Mouse (Mus musculus) heart, embryonic 15.5 days (tissue): ENCODE measurements around the gene Cdk19. TPM values are rescaled to one million over a fixed set of nuclear protein-coding genes. Genes with fewer than 3 reads are reported as not detected.

Experiments
- ATAC-seq: fragments of 200-750 bp; cut with Nextera tagmentation; replicated peaks from 2 replicates; pipeline ENCODE4 v1.8.0; 2017; ENCODE audit warnings: low read depth, moderate TSS enrichment; ENCODE audit not compliant: insufficient number of reproducible peaks, insufficient read depth, low FRiP score
- H3K27ac ChIP-seq: fragments of 300-500 bp; sonication (generic); 2 replicates; pipeline ENCODE4 v1.5.1; 2015; ENCODE audit warnings: mild to moderate bottlenecking, inconsistent platforms
- H3K27me3 ChIP-seq: fragments of 300-500 bp; sonication (generic); 2 replicates; pipeline ENCODE4 v1.6.1; 2015; ENCODE audit warnings: inconsistent platforms
- H3K36me3 ChIP-seq: fragments of 300-500 bp; sonication (generic); 2 replicates; pipeline ENCODE4 v1.6.1; 2015; ENCODE audit warnings: mild to moderate bottlenecking, inconsistent platforms
- H3K4me1 ChIP-seq: fragments of 300-500 bp; sonication (generic); replicated peaks from 2 replicates; pipeline ENCODE4 v1.6.1; 2015; ENCODE audit warnings: inconsistent platforms
- H3K4me2 ChIP-seq: fragments of 300-500 bp; sonication (generic); 2 replicates; pipeline ENCODE4 v1.6.1; 2015; ENCODE audit warnings: inconsistent platforms, mild to moderate bottlenecking, moderate library complexity
- H3K4me3 ChIP-seq: fragments of 300-500 bp; sonication (generic); 2 replicates; pipeline ENCODE4 v1.5.1; 2015; ENCODE audit warnings: mild to moderate bottlenecking, inconsistent platforms
- H3K9ac ChIP-seq: fragments of 300-500 bp; sonication (generic); 2 replicates; pipeline ENCODE4 v1.6.1; 2015; ENCODE audit warnings: mild to moderate bottlenecking, inconsistent platforms
- H3K9me3 ChIP-seq: fragments of 300-500 bp; sonication (generic); replicated peaks from 2 replicates; pipeline ENCODE4 v1.6.1; 2016; ENCODE audit warnings: inconsistent platforms
- WGBS: fragments of 180-500 bp; shearing (Covaris S2); methylation state at CpG from one replicate; pipeline ENCODE4 v1.1.7; 2015; ENCODE audit warnings: mixed read lengths; 5-methylcytosine and 5-hydroxymethylcytosine counted together
- polyA plus RNA-seq: library from polyadenylated mRNA; unstranded; fragments of >200 nt; fragmentation: Nextera tagmentation; extraction: Ambion mirVana; gene quantifications from 2 replicates; pipeline ENCODE4 v1.2.1, GENCODE M21; 2015

Cdk19 gene
- polyA plus RNA-seq, 1 experiment from 2014 or later = 5.3 TPM

DNA sequence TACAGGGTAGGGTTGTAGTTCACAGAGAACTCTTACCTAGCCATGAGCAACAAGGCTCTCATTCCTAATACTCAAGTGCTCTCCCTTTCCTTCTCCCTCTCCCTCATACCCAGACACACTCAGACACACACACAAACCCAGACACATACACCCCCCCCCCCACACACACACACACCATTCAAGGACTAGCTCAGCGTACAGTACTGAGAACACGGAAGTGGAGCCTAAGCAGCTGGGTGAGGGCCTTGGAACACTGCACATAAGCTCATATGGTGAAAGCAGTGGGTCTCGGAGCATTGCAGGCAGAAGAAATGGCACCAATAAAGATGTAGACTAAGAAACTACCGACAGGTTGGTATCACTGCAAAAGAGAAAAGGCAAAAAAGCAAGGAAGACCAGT lies 105.2 kb downstream of the Cdk19 start:
- H3K36me3 ChIP-seq = no peaks in the 10 kb centered on the region
- H3K27me3 ChIP-seq = no peaks in the 10 kb centered on the region
- WGBS = 93% methylated on average over 4 of the region's 4 CpGs
- H3K9me3 ChIP-seq = no peaks in the 10 kb centered on the region
- H3K4me3 ChIP-seq = no peak overlapping the region
- peaks cover 11% of the 10 kb centered on the region for H3K4me1 ChIP-seq
- H3K4me2 ChIP-seq = no peak overlapping the region
- no peak for ATAC-seq
- H3K9ac ChIP-seq = no peak overlapping the region
- H3K27ac ChIP-seq = no peak overlapping the region

GRCm38 (mm10) chr10:40446088-40446604 lies 106.8 kb downstream of the Cdk19 start:
- 52% methylated on average over 3 of the region's 3 CpGs for WGBS
- H3K4me2 ChIP-seq = no peak overlapping the region
- no peak for ATAC-seq
- H3K36me3 ChIP-seq = no peaks in the 10 kb centered on the region
- H3K9me3 ChIP-seq = no peaks in the 10 kb centered on the region
- H3K4me1 ChIP-seq = peaks cover 11% of the 10 kb centered on the region
- no peak overlapping the region for H3K9ac ChIP-seq
- no peak overlapping the region for H3K27ac ChIP-seq
- H3K4me3 ChIP-seq = no peak overlapping the region
- H3K27me3 ChIP-seq = no peaks in the 10 kb centered on the region

DNA sequence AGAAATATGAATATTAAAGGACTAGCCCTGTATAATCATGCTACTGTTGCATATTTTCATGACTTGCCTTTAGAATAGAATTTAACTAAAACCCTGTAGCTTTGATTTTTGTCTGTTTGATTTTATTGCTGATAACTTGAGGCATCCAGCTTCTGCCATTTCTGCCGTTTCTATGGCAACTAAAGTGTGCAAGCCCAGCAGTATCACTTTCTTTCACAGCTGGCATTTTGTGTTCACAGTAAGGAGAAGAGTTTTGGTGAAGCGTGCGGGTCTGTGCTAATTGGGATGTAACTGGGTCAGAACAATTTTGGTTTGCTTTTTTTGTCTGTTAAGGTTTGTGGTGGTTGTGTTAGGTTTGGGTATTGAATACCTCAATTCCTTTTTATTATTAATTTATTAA lies 107.3 kb downstream of the Cdk19 start:
- no peak for ATAC-seq
- Histone ChIP-seq H3K9me3 (no peaks in the 10 kb centered on the region), H3K4me1 (peaks cover 14% of the 10 kb centered on the region), H3K9ac (no peak overlapping the region), H3K4me3 (no peak overlapping the region), H3K27me3 (no peaks in the 10 kb centered on the region), H3K27ac (no peak overlapping the region), H3K36me3 (no peaks in the 10 kb centered on the region), H3K4me2 (no peak overlapping the region)
- 79% methylated on average over 3 of the region's 3 CpGs for WGBS

DNA sequence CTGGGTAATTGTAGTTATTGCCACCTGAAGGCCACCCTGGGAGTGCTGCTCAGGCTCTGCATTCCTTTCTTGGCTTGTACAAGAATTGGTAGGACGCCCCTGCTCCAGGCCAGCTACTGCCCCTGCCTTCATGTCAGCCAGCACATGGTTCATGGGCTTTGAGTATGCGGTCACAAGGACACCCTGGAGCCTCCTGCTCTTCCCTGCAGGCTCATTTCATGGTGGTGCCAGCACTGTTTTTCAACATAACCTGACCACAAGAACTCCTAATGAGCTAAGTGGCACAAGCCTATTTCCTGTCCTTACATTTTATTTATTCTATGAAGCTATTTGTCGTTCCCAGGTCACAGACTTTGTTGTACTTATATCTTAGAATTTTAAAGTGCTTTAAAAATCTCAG lies 107.9 kb downstream of the Cdk19 start:
- no peak for ATAC-seq
- Histone ChIP-seq H3K9me3 (no peaks in the 10 kb centered on the region), H3K27ac (no peak overlapping the region), H3K27me3 (no peaks in the 10 kb centered on the region), H3K4me1 (peaks cover 21% of the 10 kb centered on the region), H3K4me3 (no peak overlapping the region), H3K9ac (no peak overlapping the region), H3K4me2 (no peak overlapping the region), H3K36me3 (no peaks in the 10 kb centered on the region)
- 50% methylated on average over 3 of the region's 3 CpGs for WGBS

DNA sequence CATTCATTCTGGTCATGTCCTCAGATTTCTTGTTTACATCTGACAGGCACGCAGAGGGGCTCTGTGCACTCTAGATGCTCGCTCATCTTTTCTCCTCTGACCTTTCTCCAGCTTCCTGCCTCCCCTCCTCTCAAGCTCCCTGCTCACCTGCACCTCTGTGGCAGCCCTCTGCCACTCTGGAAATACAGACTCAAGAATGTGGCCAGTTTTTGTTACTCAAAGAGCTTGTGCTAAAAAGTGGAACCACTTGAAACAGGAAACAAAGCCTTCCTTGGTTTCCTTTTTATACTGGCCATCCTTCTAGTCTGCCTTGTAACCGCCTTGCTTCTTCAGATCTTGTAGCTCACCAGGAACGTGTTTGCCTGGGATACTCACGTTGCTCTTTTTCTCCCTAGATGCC lies 108.6 kb downstream of the Cdk19 start:
- no peak for ATAC-seq
- 57% methylated on average over 5 of the region's 5 CpGs for WGBS

DNA sequence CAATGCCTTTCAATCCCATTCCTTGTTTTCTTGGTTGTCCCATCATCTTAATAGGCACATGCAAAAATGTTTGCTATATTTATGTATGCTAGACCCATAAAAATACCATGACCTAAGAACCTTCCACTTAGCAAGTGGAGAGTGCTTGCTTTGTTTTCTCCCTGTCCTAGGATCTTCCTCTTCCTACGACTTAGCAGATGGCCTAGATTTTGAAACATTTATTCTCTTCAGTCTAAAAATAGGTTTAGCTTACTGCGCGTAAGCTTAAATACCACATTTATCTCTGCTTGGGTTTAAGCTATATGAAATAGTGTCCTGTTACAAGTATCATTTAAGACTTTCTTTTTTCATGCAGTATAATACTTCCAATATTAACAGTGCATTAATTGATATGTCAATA lies 109.1 kb downstream of the Cdk19 start:
- Histone ChIP-seq H3K4me2 (no peak overlapping the region), H3K27me3 (no peaks in the 10 kb centered on the region), H3K36me3 (no peaks in the 10 kb centered on the region), H3K9me3 (no peaks in the 10 kb centered on the region), H3K9ac (no peak overlapping the region), H3K4me1 (peaks cover 20% of the 10 kb centered on the region), H3K27ac (peak overlapping the region; percentile 21; the same call in 1 of the 2 replicates), H3K4me3 (no peak overlapping the region)
- 44% methylated on average over 3 of the region's 3 CpGs for WGBS
- no peak for ATAC-seq

More for the DNA sequence above, 108.6 kb downstream of the Cdk19 start:
- Histone ChIP-seq H3K4me2 (no peak overlapping the region), H3K27ac (peak overlapping the region; percentile 21; the same call in 1 of the 2 replicates), H3K27me3 (no peaks in the 10 kb centered on the region), H3K9ac (no peak overlapping the region), H3K4me3 (no peak overlapping the region), H3K9me3 (no peaks in the 10 kb centered on the region), H3K4me1 (peaks cover 21% of the 10 kb centered on the region), H3K36me3 (no peaks in the 10 kb centered on the region)

- Histone ChIP-seq H3K9me3 (no peaks in the 10 kb centered on the region), H3K4me3 (no peak overlapping the region), H3K27ac (no peak overlapping the region), H3K9ac (no peak overlapping the region), H3K4me1 (peaks cover 19% of the 10 kb centered on the region), H3K36me3 (no peaks in the 10 kb centered on the region), H3K4me2 (no peak overlapping the region), H3K27me3 (no peaks in the 10 kb centered on the region)
- ATAC-seq = no peak
- WGBS = 84% methylated on average over 6 of the region's 6 CpGs
These were observed 110.2 kb downstream of the Cdk19 start for GRCm38 (mm10) chr10:40449571-40449970.

DNA sequence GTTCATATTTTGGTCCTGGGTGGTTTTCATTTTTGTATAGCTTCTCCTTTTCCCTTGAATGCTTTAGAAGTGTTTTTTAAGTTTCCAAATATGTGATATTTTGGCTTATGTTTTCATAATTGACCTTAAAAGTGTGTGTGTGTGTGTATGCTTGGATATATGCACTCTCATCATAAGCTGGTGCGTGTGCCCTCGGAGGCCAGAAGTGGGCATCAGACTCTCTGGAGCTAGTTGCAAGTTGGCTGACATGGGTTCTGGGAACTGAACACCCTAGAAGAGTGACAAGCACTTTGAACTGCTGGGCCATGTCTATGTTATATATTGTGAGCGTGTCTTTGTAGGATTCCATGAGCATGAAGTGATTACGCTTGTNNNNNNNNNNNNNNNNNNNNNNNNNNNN lies 110.8 kb downstream of the Cdk19 start:
- Histone ChIP-seq H3K27ac (no peak overlapping the region), H3K4me2 (no peak overlapping the region), H3K27me3 (no peaks in the 10 kb centered on the region), H3K9ac (no peak overlapping the region), H3K4me1 (peaks cover 19% of the 10 kb centered on the region), H3K9me3 (no peaks in the 10 kb centered on the region), H3K36me3 (no peaks in the 10 kb centered on the region), H3K4me3 (no peak overlapping the region)
- 96% methylated on average over 4 of the region's 4 CpGs for WGBS
- ATAC-seq = no peak

DNA sequence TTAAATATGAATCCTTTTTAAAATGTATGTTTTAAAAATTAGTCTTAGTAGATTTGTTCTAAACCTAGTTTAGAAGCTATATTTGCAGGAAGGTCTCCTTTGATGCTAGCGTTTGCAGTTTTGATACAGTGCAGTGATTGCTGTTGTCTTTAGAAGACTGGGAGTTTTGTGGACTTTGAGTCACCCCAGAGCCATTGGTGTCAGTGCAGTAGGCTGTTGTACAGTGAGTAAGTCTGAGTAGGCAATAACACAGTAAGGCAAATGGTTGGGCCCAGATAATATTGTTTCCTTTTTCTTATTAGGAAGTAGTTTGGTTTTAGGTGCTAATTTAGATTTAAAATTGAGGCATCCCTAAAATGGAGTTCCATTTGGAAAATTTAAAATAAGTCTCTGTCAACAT lies 117.8 kb downstream of the Cdk19 start:
- WGBS = 74% methylated on average over 1 of the region's 1 CpGs
- Histone ChIP-seq H3K27me3 (no peaks in the 10 kb centered on the region), H3K27ac (no peak overlapping the region), H3K9ac (no peak overlapping the region), H3K4me2 (no peak overlapping the region), H3K4me3 (no peak overlapping the region), H3K36me3 (no peaks in the 10 kb centered on the region), H3K9me3 (no peaks in the 10 kb centered on the region), H3K4me1 (peaks cover 2% of the 10 kb centered on the region)
- no peak for ATAC-seq

DNA sequence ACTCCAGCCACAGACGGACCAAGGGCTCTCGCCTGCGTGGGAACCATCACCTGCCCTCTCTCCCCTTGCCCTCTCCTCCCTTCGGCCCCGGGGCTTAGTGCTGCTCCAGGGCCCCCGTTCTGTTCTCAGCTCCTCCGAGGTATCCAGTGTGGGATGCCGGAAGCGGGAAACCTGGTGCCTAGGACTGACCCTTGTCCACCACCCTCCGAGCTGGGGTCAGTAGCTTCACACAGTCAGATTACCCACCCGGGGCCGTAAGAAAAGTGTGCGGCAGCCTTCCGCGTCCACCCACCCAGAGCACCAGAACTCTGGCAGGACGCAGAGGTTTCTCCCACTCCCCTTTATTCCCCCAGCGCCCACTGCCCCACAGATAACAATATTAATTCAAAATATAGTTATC lies 119.8 kb downstream of the Cdk19 start:
- Histone ChIP-seq H3K4me1 (no peaks in the 10 kb centered on the region), H3K36me3 (peaks cover 4% of the 10 kb centered on the region; the same call in 1 of the 2 replicates), H3K27me3 (no peaks in the 10 kb centered on the region), H3K9me3 (no peaks in the 10 kb centered on the region), H3K27ac (no peak overlapping the region), H3K4me3 (no peak overlapping the region), H3K4me2 (no peak overlapping the region), H3K9ac (no peak overlapping the region)
- no peak for ATAC-seq
- 92% methylated on average over 17 of the region's 17 CpGs for WGBS

- Histone ChIP-seq H3K4me3 (no peak overlapping the region), H3K4me2 (no peak overlapping the region), H3K9ac (no peak overlapping the region), H3K9me3 (no peaks in the 10 kb centered on the region), H3K27ac (no peak overlapping the region), H3K4me1 (no peaks in the 10 kb centered on the region), H3K27me3 (no peaks in the 10 kb centered on the region), H3K36me3 (peaks cover 4% of the 10 kb centered on the region; the same call in 1 of the 2 replicates)
- 86% methylated on average over 6 of the region's 6 CpGs for WGBS
- no peak for ATAC-seq
These were observed 122.0 kb downstream of the Cdk19 start for GRCm38 (mm10) chr10:40461362-40461761.

- no peaks in the 10 kb centered on the region for H3K27me3 ChIP-seq
- no peak overlapping the region for H3K4me2 ChIP-seq
- no peaks in the 10 kb centered on the region for H3K9me3 ChIP-seq
- ATAC-seq = no peak
- H3K9ac ChIP-seq = no peak overlapping the region
- H3K36me3 ChIP-seq = peaks cover 4% of the 10 kb centered on the region; the same call in 1 of the 2 replicates
- 56% methylated on average over 3 of the region's 3 CpGs for WGBS
- H3K4me3 ChIP-seq = no peak overlapping the region
- H3K4me1 ChIP-seq = no peaks in the 10 kb centered on the region
- no peak overlapping the region for H3K27ac ChIP-seq
These were observed 122.9 kb downstream of the Cdk19 start for GRCm38 (mm10) chr10:40462257-40462656.
